Mouse (Mus musculus): ENCODE data around the gene Chmp6. TPM values are rescaled to one million over a fixed set of nuclear protein-coding genes. Genes with fewer than 3 reads are reported as not detected.

The Chmp6 gene
- polyA plus RNA-seq, 1 experiment: 60.5 TPM

DNA sequence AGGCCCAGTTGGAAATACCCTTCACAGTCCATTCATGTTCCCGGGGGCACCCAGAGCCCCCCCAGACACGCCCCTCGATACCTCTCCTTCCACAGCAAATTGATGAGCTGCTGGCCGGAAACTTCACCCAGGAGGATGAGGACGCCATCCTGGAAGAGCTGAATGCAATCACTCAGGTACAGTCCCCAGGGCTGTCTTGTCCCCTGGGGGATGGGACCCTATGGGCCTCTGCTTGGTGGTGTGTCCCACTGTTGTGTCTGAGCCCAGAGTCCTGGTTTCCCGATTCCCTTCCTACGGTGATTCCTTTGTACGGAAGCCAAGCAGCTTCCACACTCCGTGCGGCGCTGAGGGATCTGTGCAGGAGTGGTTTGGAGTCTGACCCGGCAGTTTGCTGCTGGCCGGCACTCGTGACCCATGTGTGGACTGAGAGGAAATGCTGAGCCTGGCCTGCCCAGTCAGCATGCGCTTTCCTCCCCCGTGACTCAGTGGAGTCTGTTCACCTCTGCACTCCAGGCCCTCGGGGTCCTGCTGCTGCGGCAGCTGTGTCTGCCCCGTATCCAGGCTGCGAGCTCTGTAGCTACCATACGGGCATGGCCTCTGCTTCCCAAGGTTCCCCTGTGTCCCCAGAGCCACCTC is 3.7 kb downstream of the Chmp6 start:
- H3ac ChIP-seq (ENCODE audit: control insufficient read depth, insufficient read length): no peak overlapping the region
- peaks cover 14% of the 10 kb centered on the region for H3K79me2 ChIP-seq (ENCODE audit: control insufficient read depth, insufficient read depth)
- TF ChIP-seq TCF3 (IDR thresholded peaks at IDR 0.05; ENCODE audit: insufficient read length, low read depth): no peak
- H3K4me3 ChIP-seq: no peak overlapping the region
- H3K4me2 ChIP-seq (ENCODE audit: low read depth): no peak overlapping the region
- H3K36me3 ChIP-seq (ENCODE audit: control insufficient read depth, insufficient read depth): peaks cover 7% of the 10 kb centered on the region
- no peaks in the 10 kb centered on the region for H3K27me3 ChIP-seq (ENCODE audit: control insufficient read depth, insufficient read depth, insufficient read length)

GRCm38 (mm10) chr11:119918521-119918920 is 5.3 kb downstream of the Chmp6 start:
- no peak for TF ChIP-seq POLR2AphosphoS2 (IDR thresholded peaks at IDR 0.05; ENCODE audit: insufficient read length, low read depth)
- no peak for TF ChIP-seq MYOG (IDR thresholded peaks at IDR 0.05; ENCODE audit: control insufficient read depth in 1 of 3, insufficient read depth in 1 of 3, insufficient read length in 2 of 3, low read depth in 2 of 3)
- TF ChIP-seq TCF12 (IDR thresholded peaks at IDR 0.05; ENCODE audit: insufficient read depth, poor library complexity, severe bottlenecking): no peak
- no peak for TF ChIP-seq REST (IDR thresholded peaks at IDR 0.05; ENCODE audit: insufficient read depth, insufficient read length)
- TF ChIP-seq POLR2A (IDR thresholded peaks at IDR 0.05; ENCODE audit: insufficient read length, low read depth): no peak
- no peak for TF ChIP-seq USF1 (IDR thresholded peaks at IDR 0.05; ENCODE audit: low read depth)
- TF ChIP-seq MAX (IDR thresholded peaks at IDR 0.05; ENCODE audit: low read depth): no peak
- TF ChIP-seq SRF (IDR thresholded peaks at IDR 0.05; ENCODE audit: control insufficient read depth, insufficient read length, low read depth): no peak
- TF ChIP-seq MYOD1 (IDR thresholded peaks at IDR 0.05; ENCODE audit: control insufficient read depth in 1 of 3, insufficient read length in 2 of 3, low read depth in 2 of 3): no peak
- no peak for TF ChIP-seq E2F4 (IDR thresholded peaks at IDR 0.05; ENCODE audit: insufficient read depth)
- no peak for TF ChIP-seq TCF3 (IDR thresholded peaks at IDR 0.05; ENCODE audit: insufficient read length, low read depth)
- no peak for TF ChIP-seq CEBPB (IDR thresholded peaks at IDR 0.05; ENCODE audit: insufficient read depth, poor library complexity, severe bottlenecking)
- no peak overlapping the region for H3ac ChIP-seq (ENCODE audit: control insufficient read depth, insufficient read length)
- H3K27me3 ChIP-seq (ENCODE audit: control insufficient read depth, insufficient read depth, insufficient read length): no peaks in the 10 kb centered on the region
- H3K79me2 ChIP-seq (ENCODE audit: control insufficient read depth, insufficient read depth): peaks cover 14% of the 10 kb centered on the region
- no peak overlapping the region for H3K4me2 ChIP-seq (ENCODE audit: low read depth)
- H3K36me3 ChIP-seq (ENCODE audit: control insufficient read depth, insufficient read depth): peaks cover 7% of the 10 kb centered on the region
- H3K4me3 ChIP-seq: no peak overlapping the region

- no peak overlapping the region for H3K4me2 ChIP-seq (ENCODE audit: low read depth)
- no peak overlapping the region for H3K4me3 ChIP-seq
- TF ChIP-seq POLR2AphosphoS2 (IDR thresholded peaks at IDR 0.05; ENCODE audit: insufficient read length, low read depth) (no peak), TCF12 (IDR thresholded peaks at IDR 0.05; ENCODE audit: insufficient read depth, poor library complexity, severe bottlenecking) (no peak), MAX (IDR thresholded peaks at IDR 0.05; ENCODE audit: low read depth) (no peak), USF1 (IDR thresholded peaks at IDR 0.05; ENCODE audit: low read depth) (no peak), CEBPB (IDR thresholded peaks at IDR 0.05; ENCODE audit: insufficient read depth, poor library complexity, severe bottlenecking) (no peak), POLR2A (IDR thresholded peaks at IDR 0.05; ENCODE audit: insufficient read length, low read depth) (no peak), MYOD1 (IDR thresholded peaks at IDR 0.05; ENCODE audit: control insufficient read depth in 1 of 3, insufficient read length in 2 of 3, low read depth in 2 of 3) (no peak), E2F4 (IDR thresholded peaks at IDR 0.05; ENCODE audit: insufficient read depth) (no peak), SRF (IDR thresholded peaks at IDR 0.05; ENCODE audit: control insufficient read depth, insufficient read length, low read depth) (no peak), MYOG (IDR thresholded peaks at IDR 0.05; ENCODE audit: control insufficient read depth in 1 of 3, insufficient read depth in 1 of 3, insufficient read length in 2 of 3, low read depth in 2 of 3) (no peak), TCF3 (IDR thresholded peaks at IDR 0.05; ENCODE audit: insufficient read length, low read depth) (no peak), REST (IDR thresholded peaks at IDR 0.05; ENCODE audit: insufficient read depth, insufficient read length) (no peak)
- H3K27me3 ChIP-seq (ENCODE audit: control insufficient read depth, insufficient read depth, insufficient read length): no peaks in the 10 kb centered on the region
- H3K36me3 ChIP-seq (ENCODE audit: control insufficient read depth, insufficient read depth): peaks cover 7% of the 10 kb centered on the region
- H3K79me2 ChIP-seq (ENCODE audit: control insufficient read depth, insufficient read depth): peaks cover 8% of the 10 kb centered on the region
- no peak overlapping the region for H3ac ChIP-seq (ENCODE audit: control insufficient read depth, insufficient read length)
Observed at GRCm38 (mm10) chr11:119919432-119919831, 6.2 kb downstream of the Chmp6 start.

GRCm38 (mm10) chr11:119919897-119920296 is 6.7 kb downstream of the Chmp6 start:
- Histone ChIP-seq H3K79me2 (ENCODE audit: control insufficient read depth, insufficient read depth) (peaks cover 4% of the 10 kb centered on the region), H3ac (ENCODE audit: control insufficient read depth, insufficient read length) (no peak overlapping the region), H3K27me3 (ENCODE audit: control insufficient read depth, insufficient read depth, insufficient read length) (no peaks in the 10 kb centered on the region), H3K36me3 (ENCODE audit: control insufficient read depth, insufficient read depth) (peaks cover 7% of the 10 kb centered on the region), H3K4me2 (ENCODE audit: low read depth) (no peak overlapping the region), H3K4me3 (no peak overlapping the region)
- TF ChIP-seq USF1 (IDR thresholded peaks at IDR 0.05; ENCODE audit: low read depth): no peak
- TF ChIP-seq E2F4 (IDR thresholded peaks at IDR 0.05; ENCODE audit: insufficient read depth): no peak
- TF ChIP-seq CEBPB (IDR thresholded peaks at IDR 0.05; ENCODE audit: insufficient read depth, poor library complexity, severe bottlenecking): no peak
- TF ChIP-seq TCF12 (IDR thresholded peaks at IDR 0.05; ENCODE audit: insufficient read depth, poor library complexity, severe bottlenecking): no peak
- no peak for TF ChIP-seq MYOG (IDR thresholded peaks at IDR 0.05; ENCODE audit: control insufficient read depth in 1 of 3, insufficient read depth in 1 of 3, insufficient read length in 2 of 3, low read depth in 2 of 3)
- TF ChIP-seq MAX (IDR thresholded peaks at IDR 0.05; ENCODE audit: low read depth): no peak
- TF ChIP-seq POLR2AphosphoS2 (IDR thresholded peaks at IDR 0.05; ENCODE audit: insufficient read length, low read depth): no peak
- no peak for TF ChIP-seq SRF (IDR thresholded peaks at IDR 0.05; ENCODE audit: control insufficient read depth, insufficient read length, low read depth)
- TF ChIP-seq REST (IDR thresholded peaks at IDR 0.05; ENCODE audit: insufficient read depth, insufficient read length): no peak
- TF ChIP-seq TCF3 (IDR thresholded peaks at IDR 0.05; ENCODE audit: insufficient read length, low read depth): no peak
- no peak for TF ChIP-seq POLR2A (IDR thresholded peaks at IDR 0.05; ENCODE audit: insufficient read length, low read depth)
- no peak for TF ChIP-seq MYOD1 (IDR thresholded peaks at IDR 0.05; ENCODE audit: control insufficient read depth in 1 of 3, insufficient read length in 2 of 3, low read depth in 2 of 3)

DNA sequence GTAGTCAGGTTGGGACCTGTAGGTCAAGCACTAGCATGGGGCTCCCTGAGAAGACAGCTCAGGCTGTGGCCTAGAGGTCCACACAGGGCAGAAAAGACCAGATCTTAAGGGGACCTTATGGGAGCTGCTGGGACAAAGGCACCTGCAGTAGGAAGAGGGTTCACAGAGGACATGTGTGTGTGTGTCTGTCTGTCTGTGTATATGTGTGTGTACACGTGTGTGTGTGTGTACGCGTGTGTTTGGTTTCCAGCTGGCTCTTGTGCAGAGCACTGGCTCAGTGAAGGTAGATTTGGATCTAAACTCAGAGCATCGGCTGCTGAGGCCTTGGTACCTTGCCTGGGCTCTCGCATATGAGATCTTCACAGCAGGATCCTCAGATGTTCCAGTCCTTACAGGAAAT is 7.4 kb downstream of the Chmp6 start:
- no peak overlapping the region for H3ac ChIP-seq (ENCODE audit: control insufficient read depth, insufficient read length)
- no peak overlapping the region for H3K4me2 ChIP-seq (ENCODE audit: low read depth)
- no peaks in the 10 kb centered on the region for H3K27me3 ChIP-seq (ENCODE audit: control insufficient read depth, insufficient read depth, insufficient read length)
- no peaks in the 10 kb centered on the region for H3K79me2 ChIP-seq (ENCODE audit: control insufficient read depth, insufficient read depth)
- H3K4me3 ChIP-seq: no peak overlapping the region
- no peak for TF ChIP-seq CEBPB (IDR thresholded peaks at IDR 0.05; ENCODE audit: insufficient read depth, poor library complexity, severe bottlenecking)
- no peak for TF ChIP-seq POLR2A (IDR thresholded peaks at IDR 0.05; ENCODE audit: insufficient read length, low read depth)
- TF ChIP-seq REST (IDR thresholded peaks at IDR 0.05; ENCODE audit: insufficient read depth, insufficient read length): no peak
- peak; percentile 74 for TF ChIP-seq POLR2AphosphoS2 (IDR thresholded peaks at IDR 0.05; ENCODE audit: insufficient read length, low read depth)
- no peak for TF ChIP-seq MYOG (IDR thresholded peaks at IDR 0.05; ENCODE audit: control insufficient read depth in 1 of 3, insufficient read depth in 1 of 3, insufficient read length in 2 of 3, low read depth in 2 of 3)
- H3K36me3 ChIP-seq (ENCODE audit: control insufficient read depth, insufficient read depth): peaks cover 7% of the 10 kb centered on the region
